Mouse (Mus musculus) hindbrain, embryonic 10.5 days (tissue): ENCODE measurements around the gene Tbc1d4. TPM values are rescaled to one million over a fixed set of nuclear protein-coding genes. Genes with fewer than 3 reads are reported as not detected.

Source experiments
- DNase-seq: peaks from one replicate; pipeline ENCODE4 v3.0.0-alpha.2; 2017; ENCODE audit warnings: low spot score
- H3K27ac ChIP-seq: fragments of 300-500 bp; sonication (generic); 2 replicates; pipeline ENCODE4 v1.5.1; 2016; ENCODE audit warnings: mild to moderate bottlenecking, moderate library complexity
- H3K27me3 ChIP-seq: fragments of 300-500 bp; sonication (generic); 2 replicates; pipeline ENCODE4 v1.6.1; 2016; ENCODE audit warnings: mild to moderate bottlenecking; ENCODE audit not compliant: poor library complexity, insufficient read depth, severe bottlenecking
- H3K36me3 ChIP-seq: fragments of 300-500 bp; sonication (generic); 2 replicates; pipeline ENCODE4 v1.6.1; 2016; ENCODE audit warnings: mild to moderate bottlenecking, moderate library complexity
- H3K4me1 ChIP-seq: fragments of 300-500 bp; sonication (generic); replicated peaks from 2 replicates; pipeline ENCODE4 v1.6.1; 2016; ENCODE audit warnings: mild to moderate bottlenecking
- H3K4me3 ChIP-seq: fragments of 300-500 bp; sonication (generic); 2 replicates; pipeline ENCODE4 v1.5.1; 2016; ENCODE audit warnings: mild to moderate bottlenecking, moderate library complexity
- H3K9me3 ChIP-seq: fragments of 300-500 bp; sonication (generic); 2 replicates; pipeline ENCODE4 v1.6.1; 2016; ENCODE audit warnings: mild to moderate bottlenecking, moderate library complexity
- WGBS: fragments of 180-500 bp; shearing (Covaris S2); methylation state at CpG from one replicate; pipeline ENCODE4 v1.1.7; 2016; 5-methylcytosine and 5-hydroxymethylcytosine counted together
- polyA plus RNA-seq: library from polyadenylated mRNA; unstranded; fragments of >200 nt; fragmentation: Nextera tagmentation; extraction: Ambion mirVana; gene quantifications from 2 replicates; pipeline ENCODE4 v1.2.1, GENCODE M21; 2016

Tbc1d4 gene
- polyA plus RNA-seq, 1 experiment from 2014 or later, result 6.0 TPM

DNA sequence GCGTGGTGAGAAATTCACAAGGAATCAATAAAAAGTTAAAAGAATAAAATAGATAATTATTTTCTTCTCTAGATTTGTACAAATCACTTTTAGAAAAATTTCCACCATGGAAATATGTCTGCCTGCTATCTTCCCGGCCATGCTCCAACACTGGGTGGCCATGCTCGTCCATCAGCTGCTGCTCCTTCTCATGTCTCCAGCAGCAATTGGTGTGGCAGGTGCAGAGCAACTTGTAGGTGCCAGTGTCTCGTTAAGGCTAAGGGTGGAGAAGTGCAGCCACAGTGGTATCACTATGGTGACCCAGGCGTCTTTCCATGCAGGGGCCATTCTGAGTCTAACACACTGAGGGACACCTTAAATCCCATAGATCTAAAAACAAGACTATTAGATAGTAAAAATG, 67.8 kb downstream of the Tbc1d4 start:
- WGBS, result 88% methylated on average over 5 of the region's 5 CpGs
- Histone ChIP-seq H3K4me1 (peaks cover 7% of the 10 kb centered on the region), H3K36me3 (no peaks in the 10 kb centered on the region), H3K4me3 (no peak overlapping the region), H3K27ac (no peak overlapping the region), H3K27me3 (no peaks in the 10 kb centered on the region), H3K9me3 (no peaks in the 10 kb centered on the region)
- DNase-seq, result no peak

DNA sequence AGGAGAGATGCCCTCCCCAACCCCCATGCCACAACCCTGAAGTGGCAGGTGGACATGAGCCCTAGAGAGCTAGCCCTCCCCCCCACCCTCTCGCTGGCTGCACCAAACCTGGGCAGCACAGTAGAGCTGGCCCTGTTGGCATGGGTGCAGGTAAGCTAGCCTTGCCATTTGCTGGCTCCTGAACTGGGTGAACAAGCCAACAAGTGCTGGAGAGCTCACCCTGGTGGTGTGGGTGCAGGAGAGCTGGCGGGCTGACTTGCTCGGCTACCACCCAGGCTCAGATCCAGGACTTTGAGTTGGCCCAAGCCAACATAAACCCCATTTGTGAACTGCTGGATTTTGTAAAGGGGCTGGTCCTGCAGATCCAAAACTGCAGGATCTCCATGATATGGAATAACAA, 68.5 kb downstream of the Tbc1d4 start:
- no peak for DNase-seq
- no peaks in the 10 kb centered on the region for H3K36me3 ChIP-seq
- WGBS, result 93% methylated on average over 3 of the region's 3 CpGs
- H3K9me3 ChIP-seq, result no peaks in the 10 kb centered on the region
- no peak overlapping the region for H3K27ac ChIP-seq
- no peak overlapping the region for H3K4me3 ChIP-seq
- peaks cover 7% of the 10 kb centered on the region for H3K4me1 ChIP-seq
- no peaks in the 10 kb centered on the region for H3K27me3 ChIP-seq

- H3K36me3 ChIP-seq, result no peaks in the 10 kb centered on the region
- no peak for DNase-seq
- WGBS, result 67% methylated on average over 2 of the region's 2 CpGs
- H3K4me3 ChIP-seq, result no peak overlapping the region
- no peaks in the 10 kb centered on the region for H3K9me3 ChIP-seq
- H3K27me3 ChIP-seq, result no peaks in the 10 kb centered on the region
- no peak overlapping the region for H3K27ac ChIP-seq
- peaks cover 8% of the 10 kb centered on the region for H3K4me1 ChIP-seq
These were observed 71.1 kb downstream of the Tbc1d4 start for GRCm38 (mm10) chr14:101537906-101538305.

DNA sequence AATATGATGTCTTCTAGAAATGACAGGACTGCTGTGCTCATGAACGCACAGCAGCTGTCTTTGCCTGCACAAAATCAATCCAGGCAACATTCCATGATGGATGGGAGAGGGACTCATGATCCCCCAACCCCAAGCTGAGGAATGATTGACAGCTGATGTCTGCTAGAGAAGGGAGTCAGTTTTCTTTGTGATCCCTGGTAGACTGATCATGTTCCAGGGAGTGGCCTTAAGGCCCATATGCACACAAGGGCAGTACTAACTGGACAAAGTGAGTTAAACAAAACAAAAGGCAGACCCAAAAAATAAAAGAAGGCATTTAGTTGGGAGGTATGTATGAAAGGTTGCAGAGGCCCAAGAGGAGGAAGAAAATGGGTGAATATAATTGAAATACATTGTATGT, 71.6 kb downstream of the Tbc1d4 start:
- Histone ChIP-seq H3K9me3 (no peaks in the 10 kb centered on the region), H3K4me1 (peaks cover 13% of the 10 kb centered on the region), H3K4me3 (no peak overlapping the region), H3K27me3 (no peaks in the 10 kb centered on the region), H3K36me3 (no peaks in the 10 kb centered on the region), H3K27ac (no peak overlapping the region)
- WGBS, result 58% methylated on average over 1 of the region's 1 CpGs
- DNase-seq, result no peak

DNA sequence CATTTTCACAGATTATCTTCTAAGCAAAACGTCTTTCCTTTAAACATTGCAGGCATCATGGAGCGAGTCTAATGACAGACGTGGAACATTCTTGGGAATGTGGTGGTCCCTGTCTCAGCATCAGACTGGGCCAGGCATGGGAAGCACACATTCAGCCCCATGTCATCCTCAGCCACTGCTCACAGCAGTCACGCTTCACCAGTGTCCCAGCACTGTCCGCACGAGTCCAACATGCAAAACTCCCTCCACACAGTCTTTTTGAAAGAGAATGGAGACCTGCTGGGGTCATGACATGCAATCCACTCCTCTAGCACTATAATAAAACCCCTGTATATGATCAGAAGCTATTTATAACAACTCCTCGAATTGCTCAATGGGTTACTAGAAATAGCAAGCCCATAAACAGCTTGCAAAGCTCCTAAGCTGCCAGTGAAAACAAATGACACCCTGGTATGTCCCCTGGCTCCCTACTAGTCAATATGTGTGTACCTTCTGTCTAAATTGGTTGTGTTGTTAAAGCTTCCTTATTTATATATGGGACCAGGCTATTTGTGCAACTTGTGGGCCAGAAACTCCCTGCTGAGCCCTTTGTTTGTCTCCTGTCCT, 76.8 kb downstream of the Tbc1d4 start:
- H3K4me1 ChIP-seq, result peaks cover 27% of the 10 kb centered on the region
- DNase-seq, result no peak
- no peak overlapping the region for H3K4me3 ChIP-seq
- H3K27ac ChIP-seq, result no peak overlapping the region
- no peaks in the 10 kb centered on the region for H3K27me3 ChIP-seq
- no peaks in the 10 kb centered on the region for H3K36me3 ChIP-seq
- H3K9me3 ChIP-seq, result no peaks in the 10 kb centered on the region
- 56% methylated on average over 7 of the region's 7 CpGs for WGBS

DNA sequence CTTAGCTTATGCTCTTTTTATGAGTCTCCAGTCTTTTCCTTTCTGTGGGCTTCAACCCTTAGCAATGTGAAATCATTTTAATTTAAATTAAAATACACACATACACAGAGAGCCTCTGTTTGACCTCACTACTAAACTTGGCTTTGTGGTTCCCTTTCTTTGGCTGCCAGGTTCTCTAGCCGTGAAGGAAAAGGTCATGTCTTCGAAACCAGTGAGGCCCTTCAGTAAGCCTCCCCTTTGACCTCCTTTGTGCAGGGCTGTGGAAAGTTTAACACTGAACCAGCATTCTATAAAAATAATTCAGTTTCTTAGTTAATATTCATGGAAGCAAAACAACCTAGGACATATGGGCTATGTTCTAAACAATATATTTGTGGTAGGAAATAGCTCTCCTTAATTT, 78.5 kb downstream of the Tbc1d4 start:
- WGBS, result 40% methylated on average over 2 of the region's 2 CpGs
- Histone ChIP-seq H3K27me3 (no peaks in the 10 kb centered on the region), H3K9me3 (no peaks in the 10 kb centered on the region), H3K36me3 (no peaks in the 10 kb centered on the region), H3K4me3 (no peak overlapping the region), H3K4me1 (peaks cover 27% of the 10 kb centered on the region), H3K27ac (no peak overlapping the region)
- no peak for DNase-seq

GRCm38 (mm10) chr14:101529194-101529593, 79.8 kb downstream of the Tbc1d4 start:
- Histone ChIP-seq H3K4me3 (no peak overlapping the region), H3K9me3 (no peaks in the 10 kb centered on the region), H3K4me1 (peaks cover 32% of the 10 kb centered on the region), H3K27ac (no peak overlapping the region), H3K36me3 (no peaks in the 10 kb centered on the region), H3K27me3 (no peaks in the 10 kb centered on the region)
- no peak for DNase-seq
- 94% methylated on average over 6 of the region's 6 CpGs for WGBS

GRCm38 (mm10) chr14:101527420-101527996, 81.5 kb downstream of the Tbc1d4 start:
- no peak for DNase-seq
- Histone ChIP-seq H3K9me3 (no peaks in the 10 kb centered on the region), H3K4me1 (peaks cover 27% of the 10 kb centered on the region), H3K4me3 (no peak overlapping the region), H3K27ac (no peak overlapping the region), H3K27me3 (no peaks in the 10 kb centered on the region), H3K36me3 (no peaks in the 10 kb centered on the region)
- WGBS, result 73% methylated on average over 11 of the region's 11 CpGs

DNA sequence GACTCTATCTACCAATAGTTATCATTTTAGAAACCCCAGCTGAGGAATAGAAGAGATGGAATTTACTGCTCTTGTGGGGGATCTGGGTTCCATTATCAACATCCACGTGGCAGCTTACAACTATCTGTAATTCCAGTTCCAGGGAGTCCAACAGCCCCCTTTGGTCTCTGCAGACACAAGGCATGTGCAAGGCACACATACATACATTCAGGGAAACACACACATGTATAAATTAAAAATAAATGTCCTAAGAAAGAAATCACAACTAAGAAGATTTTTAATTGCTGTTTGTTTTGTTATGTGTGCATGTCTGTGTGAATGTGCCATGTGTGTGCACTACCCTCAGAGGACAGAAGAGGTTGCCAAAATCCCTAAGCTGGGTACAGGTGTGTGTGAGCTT, 82.5 kb downstream of the Tbc1d4 start:
- WGBS, result 60% methylated on average over 1 of the region's 1 CpGs
- no peak overlapping the region for H3K27ac ChIP-seq
- H3K27me3 ChIP-seq, result no peaks in the 10 kb centered on the region
- no peak for DNase-seq
- peaks cover 19% of the 10 kb centered on the region for H3K4me1 ChIP-seq
- no peaks in the 10 kb centered on the region for H3K9me3 ChIP-seq
- no peak overlapping the region for H3K4me3 ChIP-seq
- no peaks in the 10 kb centered on the region for H3K36me3 ChIP-seq

- peaks cover 7% of the 10 kb centered on the region for H3K4me1 ChIP-seq
- DNase-seq, result no peak
- no peak overlapping the region for H3K4me3 ChIP-seq
- H3K36me3 ChIP-seq, result no peaks in the 10 kb centered on the region
- H3K9me3 ChIP-seq, result no peaks in the 10 kb centered on the region
- 78% methylated on average over 2 of the region's 2 CpGs for WGBS
- H3K27ac ChIP-seq, result no peak overlapping the region
- H3K27me3 ChIP-seq, result peaks cover 3% of the 10 kb centered on the region; the same call in 1 of the 2 replicates
These were observed 89.0 kb downstream of the Tbc1d4 start for GRCm38 (mm10) chr14:101519964-101520363.

- WGBS, result 61% methylated on average over 14 of the region's 14 CpGs
These were observed 90.7 kb downstream of the Tbc1d4 start for GRCm38 (mm10) chr14:101518259-101518658.

GRCm38 (mm10) chr14:101517801-101518200, 91.2 kb downstream of the Tbc1d4 start:
- H3K27ac ChIP-seq, result no peak overlapping the region
- peaks cover 3% of the 10 kb centered on the region; the same call in 1 of the 2 replicates for H3K27me3 ChIP-seq
- no peak overlapping the region for H3K4me3 ChIP-seq
- H3K36me3 ChIP-seq, result no peaks in the 10 kb centered on the region
- 89% methylated on average over 6 of the region's 6 CpGs for WGBS
- H3K9me3 ChIP-seq, result no peaks in the 10 kb centered on the region
- peaks cover 20% of the 10 kb centered on the region for H3K4me1 ChIP-seq
- DNase-seq, result no peak

More at GRCm38 (mm10) chr14:101518259-101518658, 90.7 kb downstream of the Tbc1d4 start:
- H3K27me3 ChIP-seq, result peaks cover 3% of the 10 kb centered on the region; the same call in 1 of the 2 replicates
- H3K4me1 ChIP-seq, result peaks cover 20% of the 10 kb centered on the region
- DNase-seq, result no peak
- no peak overlapping the region for H3K27ac ChIP-seq
- no peaks in the 10 kb centered on the region for H3K9me3 ChIP-seq
- no peak overlapping the region for H3K4me3 ChIP-seq
- H3K36me3 ChIP-seq, result no peaks in the 10 kb centered on the region

DNA sequence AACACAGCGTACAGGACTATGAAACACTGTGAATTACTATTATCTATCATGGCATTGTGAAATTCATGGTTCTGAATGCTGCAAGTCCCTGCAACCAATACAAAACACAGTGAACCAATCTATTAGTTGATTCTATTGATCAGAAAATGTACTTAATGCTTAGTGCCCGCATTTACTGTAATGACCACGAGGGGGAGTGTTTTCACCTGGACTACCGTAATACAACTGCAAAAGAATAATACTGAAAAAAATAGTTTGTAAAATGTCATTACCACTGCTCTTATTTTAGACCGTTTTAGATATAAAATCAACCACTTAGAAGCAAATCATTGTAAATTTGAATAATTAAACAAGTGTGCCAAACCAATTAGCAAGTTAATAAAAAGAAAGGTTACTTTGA, 91.7 kb downstream of the Tbc1d4 start:
- DNase-seq, result no peak
- Histone ChIP-seq H3K9me3 (no peaks in the 10 kb centered on the region), H3K27me3 (peaks cover 3% of the 10 kb centered on the region; the same call in 1 of the 2 replicates), H3K4me3 (no peak overlapping the region), H3K27ac (no peak overlapping the region), H3K4me1 (peaks cover 23% of the 10 kb centered on the region), H3K36me3 (no peaks in the 10 kb centered on the region)
- WGBS, result 28% methylated on average over 5 of the region's 5 CpGs
